Mouse (Mus musculus) embryo, embryonic 11.5 days (tissue): Measurements from ENCODE around the gene 1190005I06Rik.

ENCODE experiments used
- DNase-seq: peaks from one replicate; pipeline ENCODE4 v3.0.0-alpha.2; 2012; ENCODE audit warnings: low read depth, low spot score

The 1190005I06Rik gene

GRCm38 (mm10) chr8:120620441-120620840, 27.0 kb downstream of the 1190005I06Rik start:
- DNase-seq: no peak

- DNase-seq: no peak
Measured at GRCm38 (mm10) chr8:120619235-120620180, 27.9 kb downstream of the 1190005I06Rik start.

GRCm38 (mm10) chr8:120618110-120618509, 29.3 kb downstream of the 1190005I06Rik start:
- DNase-seq: peak; percentile 68

GRCm38 (mm10) chr8:120616663-120617626, 30.5 kb downstream of the 1190005I06Rik start:
- DNase-seq: no peak

- no peak for DNase-seq
Measured at GRCm38 (mm10) chr8:120614491-120614890, 32.9 kb downstream of the 1190005I06Rik start.

- DNase-seq: no peak
Measured at GRCm38 (mm10) chr8:120610824-120611223, 36.6 kb downstream of the 1190005I06Rik start.

- DNase-seq: no peak
Measured at GRCm38 (mm10) chr8:120607885-120608284, 39.5 kb downstream of the 1190005I06Rik start.

GRCm38 (mm10) chr8:120607460-120607859, 40.0 kb downstream of the 1190005I06Rik start:
- no peak for DNase-seq

- no peak for DNase-seq
Measured at GRCm38 (mm10) chr8:120602672-120603071, 44.8 kb downstream of the 1190005I06Rik start.

- DNase-seq: no peak
Measured at GRCm38 (mm10) chr8:120599504-120599903, 47.9 kb downstream of the 1190005I06Rik start.

- no peak for DNase-seq
Measured at GRCm38 (mm10) chr8:120598579-120598978, 48.9 kb downstream of the 1190005I06Rik start.

- peak; percentile 56 for DNase-seq
Measured at GRCm38 (mm10) chr8:120595963-120596362, 51.5 kb downstream of the 1190005I06Rik start.

GRCm38 (mm10) chr8:120594571-120594970, 52.9 kb downstream of the 1190005I06Rik start:
- DNase-seq: no peak

GRCm38 (mm10) chr8:120591587-120592292, 55.7 kb downstream of the 1190005I06Rik start:
- no peak for DNase-seq

- DNase-seq: no peak
Measured at GRCm38 (mm10) chr8:120589921-120590320, 57.5 kb downstream of the 1190005I06Rik start.

GRCm38 (mm10) chr8:120588908-120589771, 58.3 kb downstream of the 1190005I06Rik start, which contains the start of gene Gins2:
Gene Gins2, minus strand, starts transcription at chr8:120589304.
- peak; percentile 98 for DNase-seq

GRCm38 (mm10) chr8:120585521-120585920, 61.9 kb downstream of the 1190005I06Rik start:
- DNase-seq: no peak

- DNase-seq: no peak
Measured at GRCm38 (mm10) chr8:120581811-120582210, 65.6 kb downstream of the 1190005I06Rik start.

GRCm38 (mm10) chr8:120581329-120581728, 66.1 kb downstream of the 1190005I06Rik start:
- no peak for DNase-seq

- DNase-seq: no peak
Measured at GRCm38 (mm10) chr8:120580336-120581000, 67.0 kb downstream of the 1190005I06Rik start.
